Mouse (Mus musculus) heart, embryonic 13.5 days (tissue): ENCODE data around the gene Rrp15. TPM values are rescaled to one million over a fixed set of nuclear protein-coding genes. Genes with fewer than 3 reads are reported as not detected.
A peak's percentile ranks its signal among the peaks of the same experiment; 100 is the strongest.

Experiments
- ATAC-seq: fragments of 200-750 bp; cut with Nextera tagmentation; 2 replicates; pipeline ENCODE4 v1.8.0; 2017; ENCODE audit warnings: moderate TSS enrichment; ENCODE audit not compliant: insufficient number of reproducible peaks, low FRiP score, low TSS enrichment; ENCODE audit errors: extremely low read depth
- H3K27ac ChIP-seq: fragments of 300-500 bp; sonication (generic); replicated peaks from 2 replicates; pipeline ENCODE4 v1.5.1; 2015; ENCODE audit warnings: moderate library complexity, mild to moderate bottlenecking, inconsistent platforms
- H3K27me3 ChIP-seq: fragments of 300-500 bp; sonication (generic); replicated peaks from 2 replicates; pipeline ENCODE4 v1.6.1; 2015; ENCODE audit warnings: mild to moderate bottlenecking, inconsistent platforms
- H3K36me3 ChIP-seq: fragments of 300-500 bp; sonication (generic); 2 replicates; pipeline ENCODE4 v1.6.1; 2015; ENCODE audit warnings: mild to moderate bottlenecking, inconsistent platforms
- H3K4me1 ChIP-seq: fragments of 300-500 bp; sonication (generic); 2 replicates; pipeline ENCODE4 v1.6.1; 2015; ENCODE audit warnings: inconsistent platforms
- H3K4me2 ChIP-seq: fragments of 300-500 bp; sonication (generic); 2 replicates; pipeline ENCODE4 v1.6.1; 2015; ENCODE audit warnings: inconsistent platforms, mild to moderate bottlenecking, moderate library complexity
- H3K4me3 ChIP-seq: fragments of 300-500 bp; sonication (generic); 2 replicates; pipeline ENCODE4 v1.5.1; 2015; ENCODE audit warnings: moderate library complexity, mild to moderate bottlenecking, inconsistent platforms
- H3K9ac ChIP-seq: fragments of 300-500 bp; sonication (generic); 2 replicates; pipeline ENCODE4 v1.6.1; 2015; ENCODE audit warnings: inconsistent platforms, mild to moderate bottlenecking, moderate library complexity
- H3K9me3 ChIP-seq: fragments of 300-500 bp; sonication (generic); 2 replicates; pipeline ENCODE4 v1.6.1; 2016; ENCODE audit warnings: inconsistent platforms
- WGBS: fragments of 180-500 bp; shearing (Covaris S2); methylation state at CpG from one replicate; pipeline ENCODE4 v1.1.7; 2015; ENCODE audit warnings: mixed read lengths; 5-methylcytosine and 5-hydroxymethylcytosine counted together
- polyA plus RNA-seq: library from polyadenylated mRNA; unstranded; fragments of >200 nt; fragmentation: Nextera tagmentation; extraction: Ambion mirVana; gene quantifications from 2 replicates; pipeline ENCODE4 v1.2.1, GENCODE M21; 2015

The Rrp15 gene
- polyA plus RNA-seq, 1 experiment from 2014 or later, result 36.7 TPM

DNA sequence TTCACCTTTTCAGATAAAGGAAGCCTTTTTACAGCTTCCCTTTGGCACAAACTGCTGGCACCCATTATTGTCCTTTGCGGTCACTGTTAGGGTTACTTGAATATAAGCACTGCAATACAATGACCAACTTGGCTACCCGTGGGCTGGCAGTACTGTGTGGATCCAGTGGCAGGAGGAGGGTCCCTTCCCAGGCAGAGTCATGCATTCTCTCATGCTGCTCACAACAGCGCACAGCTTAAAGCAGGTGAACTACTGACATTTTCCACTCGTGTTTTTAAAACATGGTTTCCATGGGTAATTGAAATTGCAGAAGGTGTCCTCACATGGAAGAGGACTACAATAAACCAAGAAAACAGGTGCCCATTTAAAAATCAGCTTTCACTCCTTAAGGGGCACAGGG, 34.9 kb downstream of the Rrp15 start:
- Histone ChIP-seq H3K27me3 (no peaks in the 10 kb centered on the region), H3K9ac (no peak overlapping the region), H3K36me3 (peaks cover 26% of the 10 kb centered on the region; the same call in 1 of the 2 replicates), H3K27ac (no peak overlapping the region), H3K4me1 (no peaks in the 10 kb centered on the region), H3K9me3 (no peaks in the 10 kb centered on the region), H3K4me3 (no peak overlapping the region), H3K4me2 (no peak overlapping the region)
- WGBS, result 87% methylated on average over 4 of the region's 4 CpGs
- no peak for ATAC-seq

DNA sequence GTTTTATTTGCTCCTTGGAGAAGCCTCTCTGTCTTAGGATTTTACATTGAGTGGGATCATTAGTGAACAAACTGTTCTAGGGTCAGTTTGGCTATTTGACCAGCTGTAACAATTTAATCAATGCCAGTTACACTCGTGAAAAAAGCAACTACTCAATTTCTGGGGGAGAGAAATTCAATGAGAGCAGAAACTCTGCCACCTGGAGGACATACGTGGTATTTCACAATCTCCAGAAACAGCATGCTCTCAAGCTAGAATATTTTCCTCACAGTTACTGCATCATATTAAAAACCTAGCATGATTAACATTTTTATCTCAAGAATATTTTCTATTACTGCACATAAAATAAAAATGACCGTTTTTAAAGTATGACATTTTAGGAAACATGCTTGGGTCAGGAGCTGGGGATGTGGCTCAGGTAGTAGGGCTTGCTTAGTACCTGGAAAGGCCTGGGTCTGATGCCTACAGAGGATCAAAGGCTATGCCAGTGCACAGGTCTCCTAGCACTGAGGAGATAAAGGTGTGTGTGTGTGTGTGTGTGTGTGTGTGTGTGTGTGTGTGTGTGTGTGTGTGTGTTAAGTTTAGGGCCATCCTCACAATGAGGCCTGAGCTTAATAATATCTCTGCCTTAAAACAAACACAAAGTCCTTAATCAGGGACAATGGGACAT, 36.2 kb downstream of the Rrp15 start:
- Histone ChIP-seq H3K9ac (no peak overlapping the region), H3K27me3 (no peaks in the 10 kb centered on the region), H3K4me1 (no peaks in the 10 kb centered on the region), H3K4me3 (no peak overlapping the region), H3K36me3 (peaks cover 19% of the 10 kb centered on the region; the same call in 1 of the 2 replicates), H3K27ac (no peak overlapping the region), H3K4me2 (no peak overlapping the region), H3K9me3 (no peaks in the 10 kb centered on the region)
- WGBS, result 4% methylated on average over 3 of the region's 3 CpGs
- ATAC-seq, result no peak

DNA sequence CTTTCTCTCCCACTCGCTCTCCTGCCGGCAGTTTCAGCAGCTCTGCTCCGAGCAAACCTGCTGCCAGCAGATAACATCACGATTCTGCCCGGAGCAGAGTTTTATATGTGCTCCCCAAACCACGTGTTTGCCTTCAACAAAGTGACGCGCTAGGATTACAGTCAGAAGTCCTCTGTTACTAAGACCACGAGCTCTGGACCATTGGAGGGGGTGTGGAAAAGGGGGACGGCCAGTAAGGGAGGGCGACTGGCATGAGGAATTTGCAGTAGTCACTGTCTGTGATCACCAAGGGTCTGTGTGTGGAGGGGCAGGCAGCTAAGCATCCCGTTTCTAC, 43.3 kb downstream of the Rrp15 start, which contains the start of gene Tgfb2:
Tgfb2 (minus strand) TSS at position 75 of the 334 bp plus-strand sequence.
- Histone ChIP-seq H3K4me3 (peak within 1 kb of the TSS; percentile 75), H3K4me2 (peak within 1 kb of the TSS; percentile 77), H3K9me3 (no peaks in the 10 kb centered on the region), H3K4me1 (peaks cover 33% of the 10 kb centered on the region), H3K27ac (peak within 1 kb of the TSS; percentile 91), H3K36me3 (peaks cover 5% of the 10 kb centered on the region; the same call in 1 of the 2 replicates), H3K27me3 (no peaks in the 10 kb centered on the region; the same call in 1 of the 2 replicates), H3K9ac (peak within 1 kb of the TSS; percentile 92)
- WGBS, result 3% methylated on average over 12 of the region's 12 CpGs
- ATAC-seq, result no peak

DNA sequence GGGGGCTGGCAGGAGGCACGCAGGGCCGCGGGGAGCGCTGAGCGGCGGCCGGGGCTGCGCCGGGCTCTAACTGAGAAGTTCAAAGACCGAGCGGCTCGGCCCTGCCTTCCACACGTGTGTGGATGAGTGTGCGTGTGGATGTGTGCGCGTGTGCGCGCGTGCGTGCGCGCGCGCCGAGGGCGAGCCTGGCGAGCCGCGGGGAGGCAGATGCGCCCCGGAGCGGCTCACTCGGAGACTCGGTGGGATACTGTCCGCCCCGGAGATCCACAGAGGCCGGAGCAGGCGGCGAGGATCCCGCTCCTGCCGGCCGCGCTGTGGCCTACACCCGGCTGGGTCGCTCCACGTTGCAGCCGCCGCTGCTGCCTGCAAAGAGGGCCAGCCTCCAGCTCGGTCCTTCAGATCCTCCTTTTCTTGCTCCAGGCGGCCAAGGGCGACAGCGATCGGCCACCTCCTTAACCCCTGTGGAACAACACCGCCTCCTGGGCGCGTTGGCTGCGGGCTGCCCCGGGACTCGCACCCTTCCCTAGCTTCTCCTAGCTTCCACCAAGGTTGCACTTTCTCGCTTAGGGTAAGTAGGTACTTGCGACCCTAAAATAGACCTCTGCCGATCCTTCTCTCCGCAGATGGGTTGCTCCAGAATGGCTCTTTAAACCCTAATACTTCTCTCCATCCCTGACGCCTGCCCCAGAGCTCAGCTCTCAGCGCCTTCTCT, 43.8 kb downstream of the Rrp15 start:
- no peaks in the 10 kb centered on the region for H3K9me3 ChIP-seq
- H3K4me3 ChIP-seq, result peak overlapping the region; percentile 75
- H3K4me2 ChIP-seq, result peak overlapping the region; percentile 77
- peak; percentile 35; the same call in 1 of the 2 replicates for ATAC-seq
- peak overlapping the region; percentile 92 for H3K9ac ChIP-seq
- H3K36me3 ChIP-seq, result peaks cover 5% of the 10 kb centered on the region; the same call in 1 of the 2 replicates
- under 1% methylated on average over 62 of the region's 65 CpGs for WGBS
- H3K4me1 ChIP-seq, result peaks cover 37% of the 10 kb centered on the region
- no peaks in the 10 kb centered on the region; the same call in 1 of the 2 replicates for H3K27me3 ChIP-seq
- peak overlapping the region; percentile 91 for H3K27ac ChIP-seq

DNA sequence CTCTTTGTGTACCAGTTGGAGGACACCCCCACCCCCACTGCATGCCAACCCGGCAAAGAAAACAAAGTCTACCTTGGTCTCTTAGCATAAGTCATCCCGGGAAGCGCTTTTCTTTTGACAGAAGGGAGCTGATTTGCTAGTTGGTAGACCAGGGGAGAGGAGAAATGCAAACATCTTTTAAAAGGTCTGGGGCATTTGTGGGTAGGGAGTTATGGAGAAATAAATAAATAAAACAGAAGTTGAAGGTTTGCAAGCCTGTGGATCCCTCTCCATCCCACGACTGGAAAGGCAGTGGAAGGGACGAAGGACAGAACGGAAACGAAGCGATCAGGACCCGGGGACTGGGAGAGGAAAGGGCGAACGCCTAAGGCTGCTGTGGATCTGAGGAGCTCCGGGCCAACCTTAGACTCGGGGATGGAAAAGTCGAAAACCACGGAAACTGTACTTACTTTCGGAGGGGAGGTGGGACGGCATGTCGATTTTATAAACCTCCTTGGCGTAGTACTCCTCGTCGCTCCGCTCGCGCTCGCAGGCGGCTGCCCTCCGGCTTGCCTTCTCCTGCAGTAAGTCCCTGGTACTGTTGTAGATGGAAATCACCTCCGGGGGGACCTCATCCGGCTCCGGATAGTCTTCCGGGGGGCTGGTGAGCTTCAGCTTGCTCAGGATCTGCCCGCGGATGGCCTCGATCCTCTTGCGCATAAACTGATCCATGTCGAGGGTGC, 45.0 kb downstream of the Rrp15 start:
- Histone ChIP-seq H3K27ac (peak overlapping the region; percentile 91), H3K4me2 (peak overlapping the region; percentile 77), H3K4me1 (peaks cover 45% of the 10 kb centered on the region), H3K27me3 (no peaks in the 10 kb centered on the region; the same call in 1 of the 2 replicates), H3K9me3 (no peaks in the 10 kb centered on the region), H3K36me3 (peaks cover 8% of the 10 kb centered on the region), H3K4me3 (peak overlapping the region; percentile 75), H3K9ac (peak overlapping the region; percentile 92)
- ATAC-seq, result no peak
- WGBS, result under 1% methylated on average over 36 of the region's 36 CpGs

DNA sequence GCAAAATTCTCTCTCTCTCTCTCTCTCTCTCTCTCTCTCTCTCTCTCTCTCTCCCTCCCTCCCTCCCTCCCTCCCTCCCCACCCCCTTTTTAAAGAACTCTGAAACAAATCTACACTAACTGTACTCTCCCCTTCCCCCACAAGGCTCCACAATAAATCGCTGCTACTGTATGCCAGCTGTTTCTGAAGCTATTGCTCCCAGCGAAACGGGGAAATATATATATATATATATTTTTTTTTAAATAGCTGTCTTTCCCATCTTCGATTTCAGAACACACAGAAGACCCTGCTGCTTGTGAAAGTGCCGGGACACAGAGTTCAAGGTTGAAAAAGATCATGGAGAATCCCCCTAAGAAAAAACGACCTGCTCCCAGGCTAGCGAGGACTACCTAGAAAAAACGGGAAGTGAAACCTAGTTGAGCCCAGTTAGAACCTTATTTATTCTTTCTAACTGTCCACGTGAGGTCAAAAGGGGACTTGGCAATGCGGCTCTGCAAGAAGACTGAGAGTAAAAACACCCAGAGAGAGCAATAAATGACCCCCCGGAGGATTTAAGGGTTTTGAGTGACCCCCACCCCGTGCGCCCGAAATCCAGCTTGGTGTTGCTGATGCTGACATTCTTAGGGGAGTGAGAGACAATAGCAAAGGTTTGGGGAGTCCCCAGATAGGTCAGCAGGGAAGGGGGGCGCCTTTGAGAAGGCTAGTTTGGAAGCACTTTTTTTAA, 45.7 kb downstream of the Rrp15 start:
- peak overlapping the region; percentile 77 for H3K4me2 ChIP-seq
- H3K4me3 ChIP-seq, result peak overlapping the region; percentile 75
- H3K9ac ChIP-seq, result peak overlapping the region; percentile 92
- ATAC-seq, result no peak
- H3K27me3 ChIP-seq, result no peaks in the 10 kb centered on the region; the same call in 1 of the 2 replicates
- H3K9me3 ChIP-seq, result no peaks in the 10 kb centered on the region
- WGBS, result 1% methylated on average over 15 of the region's 15 CpGs
- H3K36me3 ChIP-seq, result peaks cover 15% of the 10 kb centered on the region
- H3K27ac ChIP-seq, result peak overlapping the region; percentile 91
- peaks cover 48% of the 10 kb centered on the region for H3K4me1 ChIP-seq

DNA sequence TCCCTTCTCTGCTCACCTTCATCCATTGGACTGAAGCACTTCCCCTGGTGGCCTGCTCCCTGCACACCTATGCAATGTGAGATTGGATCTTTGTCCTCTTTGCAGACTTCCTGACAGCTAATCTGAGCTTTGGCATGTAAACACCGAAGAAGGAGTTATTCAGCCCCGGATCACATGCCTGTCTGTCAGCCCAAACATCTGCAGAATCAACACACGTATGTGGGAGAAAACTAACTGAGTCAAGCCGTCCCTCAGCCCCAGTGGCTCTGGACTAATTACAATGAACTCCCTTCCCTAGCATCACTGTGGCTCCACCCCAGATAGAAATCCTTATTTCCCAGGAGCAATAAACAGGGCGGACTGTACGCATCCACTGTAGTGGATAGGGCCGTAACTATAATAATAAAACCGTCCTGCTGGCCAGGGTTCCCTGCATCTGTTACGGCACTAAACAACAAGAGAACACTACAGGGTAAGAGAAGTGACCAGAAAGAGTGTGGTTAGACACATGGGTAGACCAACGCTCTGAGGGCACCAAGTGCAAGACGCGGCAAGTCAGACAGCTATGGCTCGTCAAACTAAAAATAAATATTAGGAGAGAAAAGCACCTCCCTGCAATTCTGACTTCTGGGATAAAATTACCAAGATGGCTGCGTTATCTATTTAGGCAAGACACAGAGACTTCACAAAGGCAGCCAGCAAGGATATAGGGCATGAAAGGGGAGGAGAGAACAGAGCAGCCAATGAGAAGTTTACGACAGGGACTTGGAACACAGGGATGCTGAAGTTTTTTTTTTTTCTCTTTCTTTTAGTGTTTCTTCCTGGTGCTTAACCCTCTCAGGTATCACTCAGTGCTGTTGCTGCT, 46.5 kb downstream of the Rrp15 start:
- H3K27me3 ChIP-seq, result no peaks in the 10 kb centered on the region; the same call in 1 of the 2 replicates
- peak overlapping the region; percentile 92 for H3K9ac ChIP-seq
- H3K4me1 ChIP-seq, result peaks cover 48% of the 10 kb centered on the region
- peak overlapping the region; percentile 91 for H3K27ac ChIP-seq
- H3K36me3 ChIP-seq, result peaks cover 18% of the 10 kb centered on the region
- ATAC-seq, result no peak
- peak overlapping the region; percentile 77 for H3K4me2 ChIP-seq
- peak overlapping the region; percentile 75 for H3K4me3 ChIP-seq
- 11% methylated on average over 15 of the region's 15 CpGs for WGBS
- no peaks in the 10 kb centered on the region for H3K9me3 ChIP-seq

DNA sequence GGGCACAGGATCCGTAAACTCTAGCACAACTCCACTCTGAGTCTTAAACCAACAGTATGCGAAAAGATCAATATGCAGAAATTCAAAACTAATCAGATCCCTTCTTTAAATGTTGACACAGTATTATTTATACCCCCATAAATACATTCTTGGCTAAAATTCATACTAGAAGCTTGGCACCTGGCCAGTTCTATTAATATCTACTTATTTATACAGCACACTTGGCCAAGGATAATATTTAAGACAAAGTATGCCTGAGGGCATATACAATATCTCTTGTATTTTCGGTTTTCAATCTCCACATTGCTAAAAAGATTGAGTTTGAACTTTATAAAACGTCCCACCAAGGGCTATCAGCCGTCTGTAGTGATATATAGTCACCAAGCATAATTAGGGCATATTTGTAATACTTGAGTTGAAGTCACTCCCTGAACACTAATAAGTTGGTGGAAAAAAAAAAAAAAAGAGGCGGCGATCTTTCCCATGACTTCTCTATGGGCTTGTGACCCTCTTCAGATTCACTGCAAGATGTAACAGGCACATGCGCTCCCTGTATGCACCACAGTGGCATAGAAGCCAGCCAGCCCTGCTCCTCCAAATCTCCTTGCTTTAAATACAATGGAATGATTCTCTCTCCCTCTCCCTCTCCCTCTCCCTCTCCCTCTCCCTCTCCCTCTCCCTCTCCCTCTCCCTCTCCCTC, 47.8 kb downstream of the Rrp15 start:
- H3K27ac ChIP-seq, result peak overlapping the region; percentile 91
- H3K4me3 ChIP-seq, result peak overlapping the region; percentile 37
- no peaks in the 10 kb centered on the region for H3K27me3 ChIP-seq
- H3K4me2 ChIP-seq, result peak overlapping the region; percentile 77
- H3K36me3 ChIP-seq, result peaks cover 22% of the 10 kb centered on the region
- WGBS, result 47% methylated on average over 8 of the region's 8 CpGs
- no peak for ATAC-seq
- H3K9ac ChIP-seq, result peak overlapping the region; percentile 69
- peaks cover 53% of the 10 kb centered on the region for H3K4me1 ChIP-seq
- H3K9me3 ChIP-seq, result no peaks in the 10 kb centered on the region

DNA sequence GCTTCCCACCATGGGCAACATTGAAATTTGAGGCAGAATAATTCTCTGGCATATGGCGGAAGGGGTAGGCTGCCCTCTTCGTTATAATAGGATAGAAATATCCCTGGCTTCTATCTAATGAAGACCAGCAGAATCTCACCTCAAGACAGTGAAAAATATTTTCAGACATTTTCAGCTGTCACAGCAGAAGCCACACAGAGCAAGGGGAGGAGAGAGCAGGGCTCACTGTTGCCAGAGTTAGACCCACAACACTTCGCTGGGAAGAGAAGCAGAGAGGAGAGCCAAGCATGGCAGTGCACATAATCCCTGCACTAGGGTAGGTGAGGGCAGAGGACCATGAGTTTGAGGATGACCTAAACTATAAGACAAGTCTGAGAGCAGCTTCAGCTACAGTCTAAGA, 48.7 kb downstream of the Rrp15 start:
- Histone ChIP-seq H3K36me3 (peaks cover 22% of the 10 kb centered on the region), H3K4me3 (no peak overlapping the region; the same call in 1 of the 2 replicates), H3K4me2 (peak overlapping the region; percentile 77), H3K9ac (peak overlapping the region; percentile 11; the same call in 1 of the 2 replicates), H3K4me1 (peaks cover 55% of the 10 kb centered on the region), H3K9me3 (no peaks in the 10 kb centered on the region), H3K27ac (0 out of 2 replicates have a peak overlapping the region, but pooled peaks have one; percentile 3), H3K27me3 (no peaks in the 10 kb centered on the region)
- 75% methylated on average over 3 of the region's 3 CpGs for WGBS
- ATAC-seq, result no peak
